Mouse (Mus musculus): Measurements from ENCODE around the gene Itih3.

Itih3 gene

DNA sequence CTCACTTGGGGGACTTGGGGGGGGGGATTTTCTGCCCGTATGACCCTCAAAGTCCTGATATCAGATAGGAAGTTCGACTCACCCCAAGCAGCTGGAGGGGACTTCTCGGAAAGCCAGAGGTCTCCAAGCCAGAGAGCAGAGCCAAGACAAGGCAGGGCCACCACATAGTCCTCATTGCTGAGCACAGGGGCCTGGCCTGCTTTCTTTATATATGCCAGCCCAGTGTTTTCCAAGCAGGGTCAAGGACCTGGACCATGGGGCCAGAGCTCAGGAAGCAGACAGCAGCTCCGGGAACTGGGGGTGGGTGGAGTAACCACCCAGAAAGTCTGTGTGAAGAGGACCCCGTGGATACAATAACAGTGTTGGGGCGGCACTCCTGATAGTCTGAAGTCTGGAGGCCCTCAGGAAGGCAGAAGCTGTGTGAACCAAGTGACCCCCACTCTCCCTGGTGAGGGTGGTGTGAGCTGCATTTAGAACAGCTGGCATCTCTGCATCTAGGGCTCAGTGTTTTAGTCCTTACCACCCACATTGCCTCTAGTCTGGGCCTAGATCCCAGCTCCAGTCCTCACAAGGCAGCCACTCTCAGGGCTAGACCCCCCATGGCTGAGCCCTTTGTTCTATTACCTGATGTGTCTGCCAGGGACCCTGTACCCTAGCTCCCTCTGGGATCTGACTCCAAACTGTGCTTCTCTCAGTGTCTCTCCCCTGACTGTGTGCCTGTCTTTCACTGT, at the start of gene Itih3:
Gene Itih3 (minus strand): TSS at position 386 of the 731 bp plus-strand sequence.
- DNase-seq: no peak

DNA sequence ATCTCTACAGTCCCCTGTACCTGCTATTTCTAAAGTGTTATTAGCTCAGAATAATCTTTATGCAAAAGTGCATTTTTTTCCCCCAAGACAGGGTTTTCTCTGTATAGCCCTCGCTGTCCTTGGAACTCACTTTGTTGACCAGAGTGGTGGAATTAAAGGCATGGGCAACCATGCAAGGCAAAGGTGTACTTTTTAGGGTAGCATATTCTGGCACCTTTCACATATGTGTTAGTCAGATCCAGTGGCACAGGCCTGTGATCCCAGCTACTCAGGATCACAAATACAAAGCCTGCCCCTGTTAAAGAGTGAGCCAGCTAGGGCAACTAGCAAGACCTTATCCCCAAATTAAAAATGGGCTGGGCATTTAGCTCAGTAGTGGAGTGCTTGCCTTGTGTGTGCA, 36.8 kb upstream of the Itih3 start:
- DNase-seq: peak; percentile 37 to 43

DNA sequence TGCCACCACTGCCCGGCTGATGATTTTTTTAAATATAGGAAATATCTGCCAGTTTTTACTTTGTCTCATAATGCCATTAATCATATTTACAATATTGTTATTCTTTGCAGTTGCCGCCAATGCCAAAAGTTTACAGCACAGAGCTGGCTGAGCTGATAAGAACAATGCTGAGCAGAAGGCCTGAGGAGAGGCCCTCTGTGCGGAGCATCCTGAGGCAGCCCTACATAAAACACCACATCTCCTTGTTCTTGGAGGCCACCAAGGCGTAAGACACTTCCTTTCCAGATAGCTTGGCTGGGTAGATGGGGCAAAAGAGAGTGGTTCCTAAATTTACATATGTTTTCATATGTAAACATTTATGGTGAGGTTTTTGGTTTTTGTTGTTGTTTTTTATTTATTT, 35.5 kb upstream of the Itih3 start:
- no peak for DNase-seq

DNA sequence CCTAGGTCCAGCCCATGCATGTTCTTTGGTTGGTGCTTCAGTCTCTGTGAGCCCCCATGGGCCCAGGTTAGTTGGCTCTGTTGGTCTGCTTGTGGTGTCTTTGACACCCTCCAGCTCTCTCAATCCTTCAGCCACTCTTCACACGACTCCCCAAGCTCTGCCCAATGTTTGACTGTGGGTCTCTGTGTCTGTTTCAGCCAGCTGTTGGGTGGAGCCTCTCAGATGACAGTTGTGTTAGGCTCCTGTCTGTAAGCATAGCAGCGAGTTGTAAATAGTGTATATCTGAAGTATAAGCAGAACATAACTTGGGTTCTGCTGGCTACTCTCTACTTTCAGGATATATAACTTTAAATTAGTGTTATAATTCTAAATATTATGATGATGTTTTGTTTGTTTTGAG, 35.0 kb upstream of the Itih3 start:
- no peak for DNase-seq

DNA sequence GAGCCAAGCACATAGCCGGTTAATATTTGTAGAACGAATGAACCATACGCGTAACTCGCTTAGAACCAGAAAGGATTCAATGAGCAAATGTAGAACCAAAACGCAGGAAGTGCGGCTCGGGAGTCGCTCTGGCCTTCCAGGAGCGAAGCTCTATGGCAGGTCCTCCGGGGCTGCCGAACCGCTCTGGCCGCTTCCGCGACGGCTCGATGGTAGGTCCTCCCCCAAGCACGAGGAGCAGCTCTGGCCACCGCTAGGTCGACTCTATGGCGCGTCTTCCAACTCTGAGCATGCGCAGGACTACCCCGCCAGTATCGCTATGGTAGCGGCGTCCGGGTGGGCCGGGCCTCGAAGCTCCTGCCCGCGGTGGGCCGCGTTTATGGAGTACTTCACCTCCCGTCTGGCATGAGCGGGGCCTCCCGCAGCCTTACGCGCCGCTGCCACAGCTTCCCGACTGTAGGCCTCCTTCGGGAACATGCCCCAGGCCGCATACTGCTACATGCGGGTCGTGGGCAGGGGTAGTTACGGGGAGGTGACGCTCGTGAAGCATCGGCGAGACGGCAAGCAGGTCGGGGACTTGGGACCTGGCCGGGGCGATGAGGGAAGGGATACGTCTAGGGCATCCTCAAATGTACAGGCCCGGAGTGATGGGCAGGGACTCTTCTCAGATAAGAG, 27.7 kb upstream of the Itih3 start, which contains the start of gene Nek4:
Gene Nek4 (plus strand): TSS at position 224 of the 672 bp plus-strand sequence.
- DNase-seq: peak; percentile 97

DNA sequence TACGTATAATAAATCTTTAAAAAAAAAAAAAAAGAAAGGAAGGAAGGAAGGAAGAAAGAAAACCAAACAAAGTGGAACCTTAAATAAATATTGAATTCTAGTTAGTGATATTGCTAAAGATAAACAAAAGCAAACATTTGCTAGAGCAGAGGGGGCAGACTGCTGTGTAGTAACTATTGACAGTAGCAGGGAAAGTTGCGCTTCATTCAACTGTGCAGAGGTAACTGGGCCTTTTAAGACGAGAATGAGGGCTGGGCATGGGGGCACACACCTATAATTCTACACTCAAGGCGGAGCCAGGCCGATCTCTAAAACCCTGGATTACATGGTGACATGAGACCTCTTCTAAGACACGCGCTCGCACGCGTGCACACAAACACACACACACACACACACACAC, 26.4 kb upstream of the Itih3 start:
- no peak for DNase-seq

DNA sequence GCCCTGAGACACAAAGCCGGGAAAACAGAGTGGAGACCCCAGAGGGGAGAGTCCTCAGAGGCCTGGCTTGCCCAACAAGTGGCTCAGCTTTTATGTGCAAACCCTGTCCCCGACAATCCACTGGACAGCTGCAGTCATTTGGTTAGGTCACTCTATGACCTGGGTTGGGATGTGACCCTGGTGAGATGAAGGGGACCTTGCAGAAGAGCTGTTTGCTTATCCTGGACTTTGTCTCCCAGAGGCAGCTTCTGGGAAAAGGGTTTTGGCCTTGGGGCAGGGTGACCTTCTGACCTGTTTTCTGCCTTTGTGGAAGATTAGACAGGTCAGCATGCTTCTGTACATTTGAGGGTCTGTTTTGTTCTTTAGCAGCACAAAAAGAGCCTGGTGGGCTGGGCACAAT, 21.2 kb upstream of the Itih3 start:
- DNase-seq: no peak

DNA sequence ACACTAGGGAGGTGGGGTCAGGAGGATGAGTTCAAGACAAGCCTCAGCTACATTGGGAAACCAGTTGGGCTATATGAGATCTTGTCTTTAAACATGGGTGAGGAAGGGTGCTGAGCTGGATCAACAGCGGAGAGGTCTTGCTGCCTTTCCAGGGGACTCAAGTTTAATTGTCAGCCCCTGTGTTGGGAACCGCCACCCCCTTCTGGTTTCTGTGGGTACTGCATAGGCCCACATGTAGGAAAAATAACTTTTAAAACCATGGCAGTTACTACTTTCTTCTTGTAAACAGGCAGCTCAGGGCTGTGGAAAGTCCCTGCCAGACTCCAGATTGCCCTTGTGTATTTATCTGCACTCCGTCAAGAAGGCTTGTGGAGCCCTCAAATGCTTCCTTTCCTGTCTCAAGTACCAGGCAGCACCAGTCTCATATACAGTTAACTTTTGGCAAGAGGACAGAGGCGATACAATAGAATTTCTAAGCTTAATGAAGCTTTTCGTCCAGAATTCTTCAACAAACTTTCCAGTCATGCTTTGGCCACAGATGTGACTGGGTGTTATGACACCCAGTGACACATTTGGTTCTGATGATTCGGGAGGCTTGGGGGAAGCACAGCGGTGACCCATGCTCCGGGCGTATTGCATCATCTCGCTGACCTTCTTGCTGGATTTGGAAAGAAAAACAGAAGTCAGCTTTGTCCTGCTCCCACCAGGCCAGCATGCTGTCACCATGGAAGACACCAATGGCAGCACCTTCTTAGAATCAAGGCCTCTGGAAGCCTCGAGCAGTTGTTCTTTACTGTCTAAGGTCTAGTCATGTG, 20.5 kb upstream of the Itih3 start:
- peak; percentile 22 to 68 for DNase-seq

DNA sequence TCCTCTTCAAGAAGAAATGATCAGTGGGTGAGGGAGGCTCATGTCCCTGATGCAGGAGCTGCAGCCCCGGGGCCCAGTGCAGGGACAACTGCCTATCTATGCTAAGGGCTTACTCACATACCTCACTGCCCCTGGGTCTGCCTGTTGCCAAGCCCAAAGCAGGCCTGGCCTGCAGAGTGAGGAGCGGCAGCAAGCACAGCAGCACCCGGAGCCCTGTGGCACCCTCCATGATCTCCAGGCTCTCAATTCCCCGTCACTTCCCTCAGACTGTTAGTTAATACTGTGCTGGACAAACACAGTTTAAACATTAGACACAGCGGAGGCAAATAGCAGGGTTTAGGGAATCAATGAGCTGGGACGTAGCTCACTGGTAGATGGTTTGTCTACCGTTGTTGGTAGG, 19.5 kb upstream of the Itih3 start, which contains the start of gene Itih1:
Gene Itih1 (minus strand): TSS at position 252 of the 400 bp plus-strand sequence.
- DNase-seq: peak; percentile 23 to 38

DNA sequence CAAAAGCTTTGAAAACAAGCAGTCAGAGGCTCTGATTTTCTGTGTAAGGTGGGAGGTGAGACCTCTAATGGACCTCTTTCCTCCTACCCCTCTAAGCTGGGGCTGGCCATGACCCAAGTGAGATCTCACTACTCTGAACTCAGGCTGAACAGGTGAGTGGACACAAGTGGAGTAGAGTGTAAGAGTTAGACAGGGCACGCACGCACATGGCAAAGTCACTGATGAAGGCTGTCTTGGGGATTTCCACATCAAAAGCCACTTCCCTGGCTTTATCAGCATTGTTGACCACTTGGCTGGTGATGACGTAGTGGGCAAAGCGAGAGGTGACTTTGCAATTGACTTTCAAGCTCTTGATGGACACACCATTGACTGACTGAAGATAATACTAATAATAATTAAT, 18.7 kb upstream of the Itih3 start:
- no peak for DNase-seq

DNA sequence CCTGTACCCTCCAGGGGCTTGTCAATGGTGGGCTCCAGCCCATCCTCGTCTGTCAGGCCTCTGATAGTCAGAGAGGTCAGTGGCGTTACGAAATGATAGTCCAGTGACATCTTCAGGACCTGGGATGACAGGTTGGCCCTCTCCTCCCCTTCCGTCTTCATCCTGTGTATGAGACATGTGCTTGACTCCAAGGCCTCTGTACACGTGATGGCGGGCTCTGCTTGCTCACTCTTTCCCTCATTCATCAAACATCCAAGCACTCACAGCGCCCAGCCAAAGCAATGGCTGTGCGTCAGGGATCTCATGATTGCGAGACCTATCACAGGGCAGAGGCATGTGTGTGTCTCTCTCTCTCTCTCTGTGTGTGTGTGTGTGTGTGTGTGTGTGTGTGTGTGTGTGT, 9.8 kb upstream of the Itih3 start:
- no peak for DNase-seq

DNA sequence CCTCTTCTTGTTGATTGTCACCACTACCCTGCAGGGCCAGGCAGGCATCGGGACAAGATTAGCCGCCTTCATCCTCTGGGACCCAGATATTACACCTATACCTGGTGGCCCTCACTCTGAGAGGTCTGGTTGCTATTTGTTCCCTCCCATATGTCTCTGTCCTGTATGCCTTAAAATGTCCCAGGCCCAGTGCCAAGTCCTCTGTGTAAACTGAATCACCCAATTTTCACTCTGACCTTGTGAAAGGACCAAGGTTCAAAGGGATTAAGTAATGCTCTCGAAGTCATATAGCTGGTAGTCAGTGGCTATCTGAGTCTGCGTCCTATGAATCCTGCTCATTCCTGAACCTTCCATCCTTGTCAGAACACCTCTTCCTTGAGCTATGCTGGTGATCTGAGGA, 6.8 kb upstream of the Itih3 start:
- no peak for DNase-seq

DNA sequence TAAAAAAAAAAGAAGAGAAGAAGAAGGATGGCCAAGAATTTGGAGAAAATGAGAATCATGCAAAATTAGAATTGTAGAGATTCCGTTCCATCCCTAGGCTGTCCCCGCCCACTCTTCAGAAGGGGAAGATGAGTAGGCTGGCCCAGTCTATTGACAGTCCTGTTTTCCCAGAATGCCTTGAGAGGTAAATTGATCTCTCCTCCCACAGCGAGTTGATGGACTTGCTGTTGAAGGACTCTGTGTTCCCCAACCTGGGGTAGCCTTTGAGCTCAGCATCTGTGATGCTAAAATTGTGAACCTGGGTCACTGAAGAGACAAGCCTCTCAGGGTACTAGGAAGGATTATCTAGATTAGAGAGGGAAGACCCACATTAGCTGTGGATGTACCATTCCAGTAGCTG, 1.9 kb upstream of the Itih3 start:
- no peak for DNase-seq

DNA sequence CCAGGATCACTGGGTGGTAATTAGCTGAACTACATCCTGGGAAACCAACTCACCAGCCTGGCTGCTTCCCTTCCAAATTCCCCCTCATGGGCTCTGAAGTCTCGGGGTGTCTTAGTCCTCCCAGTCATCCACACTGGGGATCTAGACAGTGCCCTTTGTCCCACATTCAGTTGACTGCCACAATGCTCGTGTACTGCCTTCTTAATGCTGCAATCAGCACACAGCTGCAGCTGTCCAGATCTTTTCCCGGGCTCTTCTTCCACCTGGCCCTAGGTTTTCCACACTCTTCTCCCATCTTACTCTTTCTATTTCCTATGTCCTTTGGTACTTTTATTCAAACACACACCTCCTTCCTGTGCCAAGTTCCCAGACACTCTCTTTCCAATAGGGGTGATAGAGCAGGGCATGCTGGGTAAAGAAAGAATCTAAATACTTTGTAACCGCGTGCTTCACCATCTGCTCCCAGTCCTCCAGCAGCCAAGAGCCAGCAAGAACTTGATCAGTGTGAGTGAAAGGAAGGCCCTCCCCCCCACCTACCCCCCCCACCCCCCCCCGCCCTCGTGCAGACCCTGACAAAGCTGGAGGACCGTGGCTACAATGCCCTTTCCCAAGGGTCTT, 1.4 kb downstream of the Itih3 start:
- DNase-seq: no peak

DNA sequence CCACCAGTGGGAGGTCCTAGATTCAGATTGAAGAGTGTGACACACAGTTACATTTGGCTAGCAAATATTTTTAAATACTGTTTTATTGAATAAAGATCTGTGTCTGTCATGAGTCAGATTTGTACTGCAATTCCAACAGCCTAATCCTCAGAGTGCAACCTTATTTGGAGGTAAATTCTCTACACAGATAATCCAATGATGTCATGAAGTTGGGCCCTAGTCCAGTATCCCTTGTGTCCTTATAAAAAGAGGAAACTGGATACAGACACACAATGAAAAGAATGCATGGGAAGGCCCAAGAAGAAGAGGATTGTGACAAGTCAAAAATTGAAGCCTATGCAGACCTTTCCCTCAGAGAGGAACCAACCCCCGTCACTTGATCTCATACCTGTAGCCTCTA, 7.0 kb downstream of the Itih3 start:
- DNase-seq: no peak

DNA sequence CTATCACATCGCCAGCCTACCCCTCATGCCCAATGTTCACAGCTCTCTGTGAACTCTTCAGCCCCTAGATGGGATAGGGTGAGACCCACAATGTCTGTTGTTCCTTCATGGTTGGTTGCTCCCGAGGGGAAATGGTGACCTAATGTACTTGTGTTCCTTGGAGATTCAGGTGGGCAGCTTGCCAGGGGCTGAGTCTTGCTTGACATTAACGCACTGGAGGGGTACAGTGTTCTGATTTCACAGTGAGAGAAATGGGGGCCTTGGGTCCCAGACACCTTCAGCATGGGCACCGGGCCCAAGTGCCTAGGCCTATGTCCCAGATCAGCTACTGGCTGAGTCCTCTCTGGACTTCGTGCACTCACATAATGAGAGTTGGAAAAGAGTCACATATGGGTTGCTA, 10.2 kb downstream of the Itih3 start:
- DNase-seq: peak; percentile 15 to 60

DNA sequence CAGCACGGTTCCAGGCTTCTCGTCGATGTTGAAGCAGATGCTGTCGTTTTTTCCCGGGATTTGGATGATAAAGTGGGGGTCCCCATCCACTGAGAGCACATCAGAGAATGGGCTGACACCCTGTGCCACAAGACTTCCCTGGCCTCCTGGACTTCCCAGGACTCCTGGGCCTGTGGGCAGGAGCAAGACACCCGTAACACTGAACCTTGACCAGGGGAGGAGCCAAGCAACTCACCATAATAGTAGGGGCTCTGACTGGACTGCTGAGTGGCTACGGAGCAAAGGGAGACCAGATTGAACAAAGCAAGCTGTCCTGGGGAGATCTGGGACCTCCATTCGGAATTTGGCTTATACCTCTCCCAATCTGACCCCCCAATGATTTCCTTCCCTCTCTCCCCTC, 10.9 kb downstream of the Itih3 start:
- DNase-seq: peak; percentile 36 to 64

DNA sequence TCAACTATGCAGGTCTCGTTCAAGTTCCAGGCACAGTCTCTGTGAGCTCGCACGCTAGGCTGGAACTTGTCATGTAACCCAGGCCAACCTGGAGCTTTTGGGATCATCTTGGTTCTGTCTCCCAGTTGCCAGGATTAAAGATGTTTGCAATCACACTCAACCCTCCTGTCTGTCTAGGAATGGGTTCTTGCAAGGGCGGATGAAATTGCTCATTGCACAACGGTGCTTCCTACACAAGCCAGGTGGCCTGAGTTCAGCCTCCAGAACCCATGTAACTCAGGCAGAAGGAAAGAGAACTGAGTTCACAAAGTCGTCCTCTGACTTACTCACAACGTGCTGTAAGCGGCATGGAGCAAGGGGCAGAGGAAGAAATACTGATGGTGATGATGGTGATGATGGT, 12.4 kb downstream of the Itih3 start:
- no peak for DNase-seq

DNA sequence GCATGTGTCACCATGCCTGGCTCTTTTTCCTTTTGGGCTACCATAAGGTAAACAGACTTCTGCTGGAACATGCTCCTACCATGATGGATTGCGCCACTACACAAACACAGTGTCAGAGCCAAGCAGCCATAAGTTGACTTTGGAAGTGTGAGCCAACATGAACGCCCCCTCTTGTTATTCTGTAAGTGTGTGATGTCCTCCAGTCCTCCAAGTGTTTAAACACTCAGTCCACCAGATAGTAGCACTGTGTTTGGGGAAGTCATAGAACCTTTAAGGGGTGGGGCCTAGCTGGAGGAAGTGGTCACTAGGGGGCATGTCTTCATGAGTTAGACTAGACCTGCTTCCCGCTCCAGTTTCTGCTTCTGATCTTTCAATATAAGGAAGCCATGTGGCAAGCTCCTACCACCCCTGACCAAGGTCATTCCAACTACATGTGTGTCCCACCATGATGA, 15.7 kb downstream of the Itih3 start:
- DNase-seq: no peak

DNA sequence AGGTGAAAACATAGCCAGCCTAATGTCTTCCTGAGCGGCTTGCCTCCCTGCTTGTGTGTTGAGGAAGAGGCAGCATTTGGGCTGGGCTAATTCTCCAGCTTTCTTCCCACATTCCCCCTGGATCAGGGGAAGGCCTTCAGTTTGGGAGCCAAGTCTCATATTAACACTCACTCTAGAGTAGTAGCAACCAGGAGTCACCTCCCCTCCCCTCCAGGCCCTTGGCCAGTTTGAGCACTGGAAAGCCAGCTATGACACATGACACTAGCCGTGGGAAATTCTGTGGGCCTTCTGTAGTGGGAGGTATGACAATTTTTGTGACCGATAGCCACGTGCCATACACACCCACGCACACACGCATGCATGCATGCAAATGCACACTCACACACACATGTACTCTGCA, 17.6 kb downstream of the Itih3 start:
- DNase-seq: no peak

DNA sequence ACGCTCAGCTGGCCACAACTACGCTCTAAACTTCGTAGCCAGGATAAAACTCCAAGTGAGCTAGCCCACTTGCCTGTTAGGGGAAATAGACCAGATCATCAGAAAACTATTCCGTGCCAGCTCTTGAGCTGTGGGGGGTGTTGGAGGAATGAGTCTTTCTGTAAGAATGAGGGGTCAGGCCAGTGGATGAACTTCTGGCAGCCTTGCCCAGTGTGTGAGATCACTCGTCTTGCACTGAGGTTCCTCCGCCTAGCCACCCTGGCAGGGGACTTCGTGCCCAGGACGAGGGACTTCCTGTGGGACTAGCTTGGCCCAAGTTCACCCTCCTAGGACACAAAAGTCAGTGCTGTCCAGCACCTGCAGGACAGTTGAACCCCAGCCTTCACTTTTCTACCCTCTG, 19.3 kb downstream of the Itih3 start:
- DNase-seq: no peak

DNA sequence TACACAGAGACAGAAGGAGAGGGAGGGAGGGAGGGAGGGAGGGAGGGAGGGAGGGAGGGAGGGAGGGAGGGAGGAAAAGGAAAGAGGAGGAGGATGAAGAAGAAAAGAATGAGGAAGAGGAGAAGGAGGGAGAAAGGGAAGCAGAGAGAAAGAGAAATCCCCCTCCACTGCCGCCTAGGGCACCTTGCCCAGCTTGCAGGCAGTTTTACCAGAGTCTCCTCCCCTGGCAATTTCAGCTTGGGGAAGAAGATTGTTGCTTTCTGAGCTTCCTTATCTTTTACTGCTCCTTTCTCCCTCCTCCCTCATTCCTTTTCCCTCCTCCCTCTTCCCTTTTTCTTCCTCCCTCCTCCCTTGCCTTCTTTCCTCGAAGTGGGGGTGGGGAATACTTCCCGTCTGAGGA, 20.5 kb downstream of the Itih3 start:
- no peak for DNase-seq

DNA sequence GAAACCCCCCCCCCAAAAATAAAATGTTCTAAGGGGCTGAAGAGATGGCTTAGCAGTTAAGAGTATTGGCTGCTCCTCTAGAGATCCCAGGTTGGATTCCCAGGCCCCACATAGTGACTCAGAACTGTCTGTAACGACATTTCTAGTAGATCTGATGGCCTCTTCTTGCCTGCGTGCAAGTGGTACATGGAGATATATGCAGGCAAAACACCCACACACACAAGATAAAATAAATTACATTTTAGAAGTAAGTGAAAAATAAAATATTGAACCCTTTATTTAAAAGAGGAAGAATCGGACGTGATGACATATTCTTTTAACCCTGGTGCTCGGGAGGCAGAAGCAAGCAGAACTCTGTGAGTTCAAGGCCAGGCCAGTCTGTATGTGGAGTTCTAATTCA, 20.9 kb downstream of the Itih3 start:
- no peak for DNase-seq
